Mouse (Mus musculus): Measurements from ENCODE around the gene Pip4p1. TPM values are rescaled to one million over a fixed set of nuclear protein-coding genes. Genes with fewer than 3 reads are reported as not detected.

The Pip4p1 gene
- total and polyA plus RNA-seq, 2 experiments: 11.9 to 40.5 TPM

DNA sequence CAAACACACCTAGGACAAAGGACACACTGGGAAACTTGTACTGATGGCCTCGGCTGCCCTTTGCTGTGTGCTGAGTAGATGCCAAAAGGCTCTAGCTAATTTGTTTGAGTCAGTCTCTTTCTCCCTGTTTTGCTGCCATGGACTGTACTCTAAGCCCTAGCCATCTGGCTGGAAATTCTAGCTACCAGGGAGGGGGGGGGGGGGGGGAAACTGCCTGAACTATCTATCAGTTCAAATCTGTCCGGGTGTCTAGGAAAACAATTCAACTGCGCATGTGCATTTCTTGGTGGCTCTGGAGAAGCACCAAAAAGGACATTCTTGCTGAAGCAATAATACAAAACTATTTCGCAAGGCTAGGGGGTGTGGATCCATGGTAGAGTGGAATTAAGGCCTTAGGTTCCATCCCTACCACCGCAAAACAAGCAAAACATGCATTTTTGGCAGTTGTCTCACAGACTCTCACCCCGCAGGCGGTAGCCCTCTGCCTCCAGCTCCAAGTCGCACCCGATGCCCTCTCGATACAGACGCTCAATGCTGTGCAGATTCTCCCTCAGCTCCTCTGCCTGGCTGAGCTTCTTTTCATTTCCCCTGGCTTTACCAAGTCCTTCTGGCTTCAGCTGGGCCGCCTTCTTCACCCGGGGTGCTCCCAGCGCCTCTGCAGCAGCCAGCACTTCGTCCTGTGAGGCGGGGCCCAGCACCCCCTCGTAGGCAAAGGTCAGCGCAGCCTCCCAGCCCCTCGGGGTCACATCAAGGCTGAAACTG is 34.5 kb downstream of the Pip4p1 start:
- WGBS: 5% methylated on average over 19 of the region's 19 CpGs
- H3K36me3 ChIP-seq (ENCODE audit: control insufficient read depth, insufficient read depth, low read length): no peaks in the 10 kb centered on the region
- H3K4me1 ChIP-seq (ENCODE audit: control insufficient read depth, insufficient read depth, low read length): peaks cover 9% of the 10 kb centered on the region
- no peaks in the 10 kb centered on the region for H3K27me3 ChIP-seq (ENCODE audit: control insufficient read depth, insufficient read depth, low read length)
- no peaks in the 10 kb centered on the region for H3K79me2 ChIP-seq (ENCODE audit: control insufficient read depth, insufficient read depth, low read length)
- peak overlapping the region; percentile 42 for H3K9ac ChIP-seq (ENCODE audit: low read depth, low read length)
- H3K27ac ChIP-seq (replicated peaks; ENCODE audit: insufficient read depth, low read depth, low read length): peak overlapping the region; percentile 67
- DNase-seq (ENCODE audit: extremely low read depth, low read depth, low spot score): peak; percentile 98
- H3K4me3 ChIP-seq (ENCODE audit: insufficient read depth, low read depth, low read length): peak overlapping the region; percentile 47
- TF ChIP-seq CTCF (IDR thresholded peaks at IDR 0.05; ENCODE audit: low read depth, low read length): no peak
- TF ChIP-seq POLR2A (IDR thresholded peaks at IDR 0.05; ENCODE audit: extremely low read depth, insufficient read depth, low read length): no peak

DNA sequence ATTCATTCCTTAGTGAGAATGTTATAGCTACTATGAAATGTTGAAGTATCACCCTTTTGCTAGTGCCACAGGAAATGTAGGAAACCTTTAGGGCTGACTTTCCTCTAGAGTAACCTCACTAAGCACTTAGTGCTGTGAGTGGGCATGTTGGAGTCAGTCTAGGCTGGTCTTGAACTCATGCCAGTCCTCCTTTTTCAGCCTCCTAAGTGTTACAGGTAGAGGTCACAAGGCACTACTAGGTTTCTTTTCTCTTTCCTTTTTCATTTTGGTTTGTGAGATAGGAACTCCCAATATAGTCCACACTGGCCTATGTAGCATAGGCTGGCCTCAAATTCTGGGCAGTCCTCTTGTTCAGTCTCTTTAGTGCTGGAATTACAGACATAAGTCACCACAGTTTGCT is 35.2 kb downstream of the Pip4p1 start:
- H3K27ac ChIP-seq (replicated peaks; ENCODE audit: insufficient read depth, low read depth, low read length): peak overlapping the region; percentile 58
- no peaks in the 10 kb centered on the region for H3K36me3 ChIP-seq (ENCODE audit: control insufficient read depth, insufficient read depth, low read length)
- H3K4me1 ChIP-seq (ENCODE audit: control insufficient read depth, insufficient read depth, low read length): peaks cover 9% of the 10 kb centered on the region

DNA sequence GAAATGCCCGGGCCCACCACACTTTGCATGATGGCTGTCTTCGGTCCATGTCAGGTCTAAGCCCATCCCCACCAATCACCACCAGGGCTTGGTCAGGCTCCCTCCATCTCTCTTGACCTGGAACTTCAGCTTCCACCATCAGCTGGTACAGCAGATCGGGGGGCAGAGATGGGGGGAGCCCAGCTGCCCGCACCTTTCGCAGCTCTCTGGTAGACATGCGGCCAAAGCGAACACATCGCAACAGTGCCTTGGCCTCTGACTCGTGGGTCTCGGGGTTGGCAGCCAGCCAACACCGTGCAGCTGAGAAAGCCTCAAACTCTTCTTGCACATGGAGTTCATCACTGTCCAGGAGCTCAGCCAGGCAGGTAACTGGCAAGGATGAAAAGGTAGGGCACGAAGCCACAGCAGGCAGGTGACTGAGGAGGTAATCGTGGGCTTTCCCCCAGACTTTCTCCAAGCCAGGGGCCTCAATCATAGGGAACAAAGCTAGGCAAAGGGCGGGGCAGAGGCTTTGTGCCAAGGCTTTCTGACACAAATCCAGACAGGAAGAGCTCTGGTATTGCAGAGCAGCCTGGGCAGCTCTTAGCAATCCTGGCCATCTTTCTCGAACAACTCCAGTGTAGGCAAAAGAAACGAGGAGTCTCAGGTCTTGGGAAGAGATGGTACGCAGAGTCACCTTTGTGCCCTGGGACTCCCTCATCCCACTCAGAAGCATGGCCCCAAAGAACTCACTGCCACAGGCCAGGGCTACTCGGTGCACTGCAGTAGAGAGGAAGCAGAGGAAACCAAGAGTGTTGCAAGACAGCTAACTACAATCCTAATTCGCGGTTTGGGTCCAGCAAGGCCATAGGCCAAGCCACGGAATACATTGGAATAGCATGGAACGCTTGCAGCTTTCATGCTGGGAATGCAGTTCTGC is 37.9 kb downstream of the Pip4p1 start:
- H3K27ac ChIP-seq (replicated peaks; ENCODE audit: insufficient read depth, low read depth, low read length): no peak overlapping the region
- H3K4me1 ChIP-seq (ENCODE audit: control insufficient read depth, insufficient read depth, low read length): peaks cover 9% of the 10 kb centered on the region
- TF ChIP-seq CTCF (IDR thresholded peaks at IDR 0.05; ENCODE audit: low read depth, low read length): no peak
- TF ChIP-seq POLR2A (IDR thresholded peaks at IDR 0.05; ENCODE audit: extremely low read depth, insufficient read depth, low read length): no peak
- no peak overlapping the region for H3K9ac ChIP-seq (ENCODE audit: low read depth, low read length)
- no peak for DNase-seq (ENCODE audit: extremely low read depth, low read depth, low spot score)
- WGBS: 75% methylated on average over 22 of the region's 22 CpGs
- no peaks in the 10 kb centered on the region for H3K79me2 ChIP-seq (ENCODE audit: control insufficient read depth, insufficient read depth, low read length)
- no peaks in the 10 kb centered on the region for H3K27me3 ChIP-seq (ENCODE audit: control insufficient read depth, insufficient read depth, low read length)
- H3K4me3 ChIP-seq (ENCODE audit: insufficient read depth, low read depth, low read length): no peak overlapping the region
- no peaks in the 10 kb centered on the region for H3K36me3 ChIP-seq (ENCODE audit: control insufficient read depth, insufficient read depth, low read length)

More for the DNA sequence above, 35.2 kb downstream of the Pip4p1 start:
- Histone ChIP-seq H3K27me3 (ENCODE audit: control insufficient read depth, insufficient read depth, low read length) (no peaks in the 10 kb centered on the region), H3K4me3 (ENCODE audit: insufficient read depth, low read depth, low read length) (no peak overlapping the region), H3K9ac (ENCODE audit: low read depth, low read length) (no peak overlapping the region), H3K79me2 (ENCODE audit: control insufficient read depth, insufficient read depth, low read length) (no peaks in the 10 kb centered on the region)
- TF ChIP-seq POLR2A (IDR thresholded peaks at IDR 0.05; ENCODE audit: extremely low read depth, insufficient read depth, low read length) (no peak), CTCF (IDR thresholded peaks at IDR 0.05; ENCODE audit: low read depth, low read length) (no peak)
- DNase-seq (ENCODE audit: extremely low read depth, low read depth, low spot score): no peak

DNA sequence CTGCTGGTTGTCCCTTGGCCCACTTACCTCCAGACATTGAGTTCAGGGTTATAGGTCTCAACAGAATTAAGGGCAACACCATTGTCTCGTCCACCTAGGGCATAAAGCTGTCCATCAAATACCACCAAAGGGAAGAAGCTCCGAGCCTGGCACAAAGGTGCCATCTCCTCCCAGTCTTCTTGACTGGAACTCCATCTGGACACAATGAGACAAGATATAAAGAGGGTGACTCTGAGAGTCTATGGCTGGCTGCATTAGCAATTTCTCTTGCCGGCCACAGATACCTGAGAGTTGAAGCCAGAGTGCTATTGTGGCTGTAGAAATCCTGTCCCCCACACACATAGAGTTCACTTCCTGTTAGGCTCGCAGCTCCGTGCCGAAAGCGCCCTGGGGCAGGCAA is 38.6 kb downstream of the Pip4p1 start:
- 87% methylated on average over 7 of the region's 7 CpGs for WGBS
- Histone ChIP-seq H3K27ac (replicated peaks; ENCODE audit: insufficient read depth, low read depth, low read length) (no peak overlapping the region), H3K4me3 (ENCODE audit: insufficient read depth, low read depth, low read length) (no peak overlapping the region), H3K79me2 (ENCODE audit: control insufficient read depth, insufficient read depth, low read length) (no peaks in the 10 kb centered on the region), H3K36me3 (ENCODE audit: control insufficient read depth, insufficient read depth, low read length) (no peaks in the 10 kb centered on the region), H3K9ac (ENCODE audit: low read depth, low read length) (no peak overlapping the region), H3K4me1 (ENCODE audit: control insufficient read depth, insufficient read depth, low read length) (peaks cover 9% of the 10 kb centered on the region), H3K27me3 (ENCODE audit: control insufficient read depth, insufficient read depth, low read length) (no peaks in the 10 kb centered on the region)
- TF ChIP-seq POLR2A (IDR thresholded peaks at IDR 0.05; ENCODE audit: extremely low read depth, insufficient read depth, low read length): no peak
- no peak for TF ChIP-seq CTCF (IDR thresholded peaks at IDR 0.05; ENCODE audit: low read depth, low read length)
- no peak for DNase-seq (ENCODE audit: extremely low read depth, low read depth, low spot score)

DNA sequence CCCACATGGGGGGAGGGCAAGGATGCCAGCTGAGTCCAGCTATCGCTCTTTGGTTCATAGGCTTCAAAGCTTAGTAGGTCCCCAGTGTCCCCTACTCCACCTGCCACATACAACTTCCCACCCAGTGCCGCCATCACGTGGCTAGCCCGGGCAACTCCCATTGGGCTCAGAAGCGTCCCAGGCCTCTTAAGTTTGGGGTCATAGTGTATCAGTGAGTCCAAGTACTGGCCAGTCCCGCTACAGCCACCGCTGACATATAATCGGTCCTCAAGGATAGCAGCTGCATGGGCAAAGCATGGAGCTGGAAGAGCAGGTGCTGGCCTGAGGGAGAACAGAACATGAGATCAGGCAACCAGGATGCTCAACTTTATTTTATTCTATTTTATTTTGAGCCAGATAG is 39.0 kb downstream of the Pip4p1 start:
- Histone ChIP-seq H3K4me3 (ENCODE audit: insufficient read depth, low read depth, low read length) (no peak overlapping the region), H3K27me3 (ENCODE audit: control insufficient read depth, insufficient read depth, low read length) (no peaks in the 10 kb centered on the region), H3K9ac (ENCODE audit: low read depth, low read length) (no peak overlapping the region), H3K27ac (replicated peaks; ENCODE audit: insufficient read depth, low read depth, low read length) (no peak overlapping the region), H3K79me2 (ENCODE audit: control insufficient read depth, insufficient read depth, low read length) (no peaks in the 10 kb centered on the region), H3K36me3 (ENCODE audit: control insufficient read depth, insufficient read depth, low read length) (no peaks in the 10 kb centered on the region), H3K4me1 (ENCODE audit: control insufficient read depth, insufficient read depth, low read length) (peaks cover 6% of the 10 kb centered on the region)
- no peak for DNase-seq (ENCODE audit: extremely low read depth, low read depth, low spot score)
- WGBS: 92% methylated on average over 8 of the region's 8 CpGs
- TF ChIP-seq CTCF (IDR thresholded peaks at IDR 0.05; ENCODE audit: low read depth, low read length) (no peak), POLR2A (IDR thresholded peaks at IDR 0.05; ENCODE audit: extremely low read depth, insufficient read depth, low read length) (no peak)

Measured in liver, adult 2 months (tissue).